Comparison of ENCODE assay signal across 8 mouse cellular contexts in the genomic region with DNA sequence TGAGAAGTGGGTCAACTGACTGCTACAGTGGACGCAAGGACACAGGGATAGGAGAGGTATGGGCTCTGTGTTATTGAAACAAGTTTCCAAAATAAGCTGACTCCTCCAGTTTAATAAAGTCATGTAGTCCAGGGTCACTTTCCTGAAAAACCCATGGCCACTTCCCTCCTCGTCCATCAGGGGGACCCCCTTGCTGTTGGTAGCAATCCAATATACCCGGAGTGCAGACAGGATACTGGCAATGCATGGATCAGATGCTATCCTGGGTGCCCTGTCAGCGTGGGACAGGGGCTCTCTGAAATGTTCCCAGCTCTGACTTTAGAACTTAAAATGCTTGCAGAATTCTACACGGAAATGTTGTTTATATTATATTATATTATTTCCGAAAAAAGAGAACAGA. TPM values are rescaled to one million over a fixed set of nuclear protein-coding genes. Genes with fewer than 3 reads are reported as not detected.
DNase-seq lines count a peak whose midpoint lies in the region; ATAC-seq lines count a peak whose summit lies in the region.
"Had no signal": no experiment of that assay in that cellular context is flagged by ENCODE, and none has a peak within 500 bp of the region (broad histone marks: within the 10 kb centered on the region; RNA-seq: fewer than 3 reads in every experiment).

No protein-coding gene starts in this region.

- H3K27me3 ChIP-seq in kidney, embryonic 15.5 days: no peaks in the 10 kb centered on the region

- H3K4me3 ChIP-seq in kidney, embryonic 15.5 days (replicated peaks): no peak overlapping the region

- ATAC-seq in kidney, embryonic 15.5 days (replicated peaks; ENCODE audit: low FRiP score): peak; percentile 66; the same call in 1 of the 2 replicates

- H3K4me2 ChIP-seq in kidney, embryonic 15.5 days: no peak overlapping the region

- H3K4me1 ChIP-seq in kidney, embryonic 15.5 days: 0 out of 2 replicates have a peak, but pooled peaks cover 3% of the 10 kb centered on the region

- WGBS in kidney, embryonic 15.5 days: 39% methylated on average over 6 of the region's 6 CpGs

- H3K27ac ChIP-seq in kidney, embryonic 15.5 days: no peak overlapping the region

- peaks cover 26% of the 10 kb centered on the region for H3K36me3 ChIP-seq in kidney, embryonic 15.5 days

- no peak for DNase-seq in kidney, adult 18-20 months
- peak; percentile 19 for DNase-seq in ovary, adult 18-20 months (ENCODE audit: low spot score)
- DNase-seq in ovary, postnatal 14 days (ENCODE audit: low spot score): no peak
- peak; percentile 60 for DNase-seq in embryo, embryonic 10.5 days (ENCODE audit: low spot score)
- DNase-seq in testis, postnatal 10 days (ENCODE audit: low spot score): peak; percentile 71
- DNase-seq in right cerebral cortex, adult 18-20 months: no peak
- DNase-seq: gastrocnemius, postnatal 36 days had no signal

- no peaks in the 10 kb centered on the region for H3K9me3 ChIP-seq in kidney, embryonic 15.5 days (replicated peaks)

- H3K9ac ChIP-seq in kidney, embryonic 15.5 days: no peak overlapping the region

RNA-seq across cellular contexts. Expression of a gene that starts 34.0 kb away (rescaled TPM):
- polyA plus RNA-seq in kidney, embryonic 15.5 days (2015; fragmentation: Nextera tagmentation; extraction: Ambion mirVana): 34.4 and 34.8 TPM in 2 replicates

Comparison
In these comparisons a context has a peak if more than half of its experiments do, and no peak if none do; other contexts are left out.
1. DNase-seq: peak in ovary, adult 18-20 months (single experiment), embryo, embryonic 10.5 days (single experiment) and testis, postnatal 10 days (single experiment); none in kidney, adult 18-20 months (single experiment), ovary, postnatal 14 days (single experiment) and right cerebral cortex, adult 18-20 months (single experiment).